Mouse (Mus musculus): ENCODE results near the gene Msh2. TPM values are rescaled to one million over a fixed set of nuclear protein-coding genes. Genes with fewer than 3 reads are reported as not detected.
A peak's percentile ranks its signal among the peaks of the same experiment; 100 is the strongest.
"Not testable (repeated sequence)": the region's sequence is repeated elsewhere in the genome, so short reads cannot be mapped to it uniquely, and the experiment has no call there.

Msh2 gene
- total RNA-seq (2021): 10 to 100 TPM; 11.5 to 14.9 TPM
- long read RNA-seq, experiment 1, transcript Msh2-201 (16 exons, 3,283 nt): major isoform, 26 of 30 reads
- long read RNA-seq, experiment 1, partial matches to known transcripts: 0 of 30 reads
- long read RNA-seq, experiment 1, other reads (novel, unspliced or antisense): 4 of 30 reads
- long read RNA-seq, experiment 2, transcript Msh2-201 (16 exons, 3,283 nt): major isoform, 23 of 31 reads
- long read RNA-seq, experiment 2, partial matches to known transcripts: 2 of 31 reads
- long read RNA-seq, experiment 2, other reads (novel, unspliced or antisense): 6 of 31 reads

GRCm38 (mm10) chr17:87671890-87672660, at the start of gene Msh2:
Gene Msh2, plus strand, starts transcription at chr17:87672330.
- DNase-seq: peak; percentile 97

GRCm38 (mm10) chr17:87625510-87626086, 46.5 kb upstream of the Msh2 start:
- no peak for DNase-seq

- DNase-seq: no peak
These were observed 44.0 kb upstream of the Msh2 start for GRCm38 (mm10) chr17:87628144-87628543.

DNA sequence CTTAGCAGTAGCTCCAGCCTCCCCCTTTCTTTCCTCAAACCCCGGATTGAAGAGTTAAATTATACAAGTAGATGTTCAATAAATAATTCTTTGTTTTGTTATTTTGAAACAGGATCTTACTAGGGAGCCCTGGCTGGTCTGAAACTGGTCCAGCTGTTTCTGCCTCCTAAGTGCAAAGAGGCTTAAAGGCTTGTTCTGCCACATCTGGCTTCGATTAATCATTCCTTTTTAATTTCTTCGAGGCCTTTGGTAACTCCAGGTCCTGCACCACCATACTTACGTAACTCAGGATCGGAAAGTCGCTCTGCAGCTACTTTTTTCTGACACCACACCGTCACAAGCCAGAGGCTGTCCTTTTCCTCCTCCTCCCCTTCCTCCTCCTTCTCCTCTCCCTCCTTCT, 43.4 kb upstream of the Msh2 start:
- DNase-seq: no peak

DNA sequence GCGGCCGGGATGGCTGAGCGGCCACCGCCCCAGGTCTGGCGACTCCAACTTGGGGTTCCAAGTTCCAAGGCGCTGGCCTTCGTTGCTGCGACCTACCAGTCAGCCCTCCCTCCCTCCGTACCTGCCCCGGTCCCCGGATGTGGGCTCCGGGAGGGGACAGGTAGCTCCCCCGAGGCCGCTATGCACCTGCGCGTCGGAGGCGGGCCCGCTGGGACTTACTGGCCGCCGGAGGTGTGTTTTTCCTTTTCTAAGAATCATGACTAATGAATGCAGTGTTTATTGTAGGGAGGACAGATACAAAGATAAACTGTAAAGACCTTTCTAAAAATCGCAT, 35.1 kb upstream of the Msh2 start:
- DNase-seq: no peak

DNA sequence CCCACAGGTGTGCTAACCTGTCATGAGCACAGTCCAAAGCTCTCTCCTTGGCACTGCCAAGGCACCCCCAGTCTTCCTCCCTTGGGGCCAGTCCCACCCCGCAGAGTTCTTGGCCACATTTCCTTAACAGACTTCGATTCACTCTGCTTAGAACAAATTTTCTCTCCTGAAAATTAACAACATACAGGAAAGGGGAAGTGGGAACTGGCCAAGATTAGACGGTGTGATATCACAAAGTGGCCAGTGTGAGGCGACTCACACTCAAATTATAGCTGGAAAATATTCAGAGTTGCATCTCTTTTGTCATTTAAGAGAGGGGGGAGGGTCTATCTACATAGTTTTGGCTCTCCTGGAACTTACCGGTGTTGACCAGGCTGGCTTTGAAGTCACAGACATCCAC, 32.9 kb upstream of the Msh2 start:
- no peak for DNase-seq

DNA sequence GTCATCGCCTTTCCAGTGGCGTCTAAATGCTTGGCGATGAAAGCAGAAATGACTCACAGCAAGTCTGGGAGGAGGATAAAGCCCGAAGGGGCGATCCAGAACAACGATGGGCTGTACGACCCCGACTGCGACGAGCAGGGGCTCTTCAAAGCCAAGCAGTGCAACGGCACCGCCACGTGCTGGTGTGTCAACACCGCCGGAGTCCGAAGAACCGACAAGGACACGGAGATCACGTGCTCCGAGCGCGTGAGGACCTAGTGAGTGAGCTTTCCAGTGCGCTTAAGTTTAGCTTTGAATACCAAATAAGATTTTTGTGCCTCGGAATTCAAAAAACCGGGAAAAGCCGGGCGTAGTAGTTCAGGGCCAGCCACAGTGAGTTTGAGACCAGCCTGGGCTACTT, 31.9 kb upstream of the Msh2 start:
- DNase-seq: no peak

DNA sequence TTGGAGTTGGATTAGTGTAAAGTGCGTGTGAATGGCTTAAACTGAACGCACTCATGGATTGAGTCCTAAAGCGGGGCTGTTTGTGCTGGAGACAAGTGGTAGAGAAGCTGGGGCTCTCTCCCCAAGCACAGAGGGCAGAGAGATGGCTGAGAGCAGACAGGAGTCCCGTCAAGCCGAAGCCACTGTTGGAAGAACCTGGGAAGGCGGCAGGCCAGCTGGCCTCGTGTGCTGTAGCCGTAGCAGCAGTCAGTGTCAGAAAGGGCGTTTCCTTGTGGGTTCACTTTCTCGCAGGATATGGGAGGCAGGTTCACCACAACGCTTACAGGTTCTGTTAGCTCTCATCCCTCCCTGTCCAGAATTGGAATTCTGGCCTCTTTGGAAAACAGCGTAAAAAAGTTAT, 31.1 kb upstream of the Msh2 start:
- no peak for DNase-seq

- no peak for DNase-seq
These were observed 29.4 kb upstream of the Msh2 start for GRCm38 (mm10) chr17:87642744-87643143.

DNA sequence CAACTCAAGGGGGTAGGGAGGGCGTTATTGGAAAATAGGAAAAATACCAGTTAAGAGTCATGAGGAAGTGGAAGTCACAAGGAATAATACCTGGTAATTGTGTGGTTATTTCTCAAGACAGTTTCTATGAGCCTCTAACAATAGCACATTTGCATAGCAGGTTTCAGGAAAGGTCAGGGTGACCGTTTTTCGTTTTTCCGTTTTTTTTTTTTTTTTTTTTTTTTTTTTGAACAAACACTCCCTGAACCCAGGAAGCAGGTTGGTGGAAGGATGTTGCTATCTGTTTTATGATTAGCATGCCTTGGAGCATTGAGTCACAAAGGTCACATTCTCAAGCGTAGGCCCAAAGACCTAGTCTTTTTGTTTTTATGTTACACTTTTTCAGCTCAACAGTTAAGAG, 16.5 kb upstream of the Msh2 start:
- not testable (repeated sequence) for DNase-seq

- not testable (repeated sequence) for DNase-seq
These were observed 10.1 kb upstream of the Msh2 start for GRCm38 (mm10) chr17:87661958-87662573.

DNA sequence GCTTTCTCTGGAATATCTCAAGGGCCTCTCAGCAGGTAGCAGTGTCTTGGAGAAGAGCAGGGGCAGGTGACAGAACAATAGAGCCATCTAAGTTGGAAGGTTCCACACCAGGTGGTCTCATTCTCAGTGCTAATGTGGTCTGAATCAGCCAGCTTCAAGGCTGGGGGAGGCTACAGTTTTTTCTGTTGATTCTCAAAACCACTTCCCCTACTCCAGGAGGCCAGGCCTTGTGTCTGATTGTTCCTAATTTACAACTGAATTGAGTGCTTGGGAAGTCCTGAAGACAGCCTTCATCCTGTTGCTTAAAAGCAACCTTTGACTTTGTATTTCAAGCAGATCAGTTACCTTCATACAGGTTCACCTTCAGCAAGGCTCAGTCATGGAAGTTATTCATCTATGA, 7.9 kb upstream of the Msh2 start:
- DNase-seq: no peak

- DNase-seq: peak; percentile 61
These were observed 6.9 kb upstream of the Msh2 start for GRCm38 (mm10) chr17:87665066-87665822.

GRCm38 (mm10) chr17:87672677-87673286, 652 bp downstream of the Msh2 start:
- no peak for DNase-seq

DNA sequence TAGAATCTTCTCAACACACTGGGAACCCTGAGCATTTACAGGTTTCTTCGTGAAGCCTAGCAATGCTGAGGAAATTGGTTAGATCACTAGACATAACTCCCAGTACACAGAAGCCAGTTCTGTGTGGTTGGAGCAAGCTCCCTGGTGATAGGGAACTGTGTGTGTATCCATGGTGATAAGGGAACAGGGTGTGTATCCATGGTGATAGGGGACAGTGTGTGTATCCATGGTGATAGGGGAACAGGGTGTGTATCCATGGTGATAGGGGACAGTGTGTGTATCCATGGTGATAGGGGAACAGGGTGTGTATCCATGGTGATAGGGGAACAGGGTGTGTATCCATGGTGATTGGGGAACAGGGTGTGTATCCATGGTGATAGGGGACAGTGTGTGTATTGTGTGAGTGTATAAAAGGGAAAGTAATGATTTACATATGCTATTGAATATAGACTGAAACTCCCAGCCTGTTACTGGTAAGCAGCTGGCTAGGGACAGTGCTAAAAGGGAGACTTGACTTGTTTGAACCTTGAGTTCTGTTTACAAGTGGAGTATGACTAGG, 4.9 kb downstream of the Msh2 start:
- not testable (repeated sequence) for DNase-seq

DNA sequence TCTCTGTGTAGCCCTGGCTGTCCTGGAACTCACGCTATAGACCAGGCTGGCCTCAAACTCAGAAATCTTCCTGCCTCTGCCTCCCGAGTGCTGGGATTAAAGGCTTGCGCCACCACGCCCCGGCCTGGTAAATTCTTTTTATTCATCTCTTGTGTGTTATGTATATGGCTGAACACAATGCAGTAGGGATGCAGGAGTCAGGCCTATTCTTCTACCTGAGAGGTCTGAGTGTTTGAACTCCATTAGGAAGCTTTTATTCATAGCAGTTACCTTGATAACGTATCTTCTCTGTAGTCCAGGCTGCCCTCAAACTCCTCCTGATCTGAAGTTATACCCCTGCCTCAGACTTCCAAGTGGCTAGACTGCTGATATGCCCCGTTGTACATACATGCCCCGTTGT, 5.5 kb downstream of the Msh2 start:
- DNase-seq: no peak

DNA sequence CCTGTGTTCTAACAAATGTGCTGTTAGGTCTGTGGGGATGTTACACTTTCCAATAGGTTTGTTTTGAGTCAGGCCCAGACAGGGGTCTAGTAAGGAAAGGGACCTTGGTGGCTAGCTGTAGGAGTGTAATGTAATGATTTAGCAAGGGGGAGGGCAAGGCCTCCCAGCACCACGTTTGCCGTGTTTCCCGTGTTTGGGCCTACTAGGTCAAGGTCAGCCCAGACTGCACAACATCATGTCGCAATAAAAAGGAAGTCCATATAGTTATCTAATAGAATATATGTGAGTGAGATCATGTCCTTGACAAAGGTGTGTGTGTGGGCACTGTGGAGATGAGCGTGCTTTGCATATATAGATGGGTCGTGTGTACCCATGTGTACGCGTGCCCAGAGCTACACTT, 17.1 kb downstream of the Msh2 start:
- no peak for DNase-seq

- peak; percentile 71 for DNase-seq
These were observed 19.8 kb downstream of the Msh2 start for GRCm38 (mm10) chr17:87691958-87692357.

GRCm38 (mm10) chr17:87695874-87696465, 23.8 kb downstream of the Msh2 start:
- DNase-seq: no peak

DNA sequence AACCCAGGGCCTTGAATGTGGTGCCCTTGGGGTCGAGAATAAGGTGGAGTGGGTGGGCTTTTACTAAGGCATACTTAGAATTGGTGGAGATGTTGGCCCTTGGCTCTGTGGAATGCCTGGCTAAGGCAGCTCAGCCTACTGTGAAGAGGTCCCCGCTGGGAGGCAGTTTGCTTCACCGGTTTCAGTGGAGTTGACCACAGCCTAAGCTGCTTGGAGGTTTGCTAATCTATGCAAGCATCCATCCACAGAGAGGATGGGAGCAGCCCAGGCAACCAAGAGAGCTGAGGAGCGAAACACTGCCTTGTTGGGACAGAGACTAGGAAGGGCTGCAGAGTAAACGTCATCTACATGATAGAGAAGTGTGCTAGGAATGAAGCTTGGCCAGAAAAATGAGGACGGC, 24.7 kb downstream of the Msh2 start:
- DNase-seq: no peak

Data from gastrocnemius, postnatal 10 days (tissue).